Mouse (Mus musculus): Measurements from ENCODE around the gene Spag9.

Spag9 gene

DNA sequence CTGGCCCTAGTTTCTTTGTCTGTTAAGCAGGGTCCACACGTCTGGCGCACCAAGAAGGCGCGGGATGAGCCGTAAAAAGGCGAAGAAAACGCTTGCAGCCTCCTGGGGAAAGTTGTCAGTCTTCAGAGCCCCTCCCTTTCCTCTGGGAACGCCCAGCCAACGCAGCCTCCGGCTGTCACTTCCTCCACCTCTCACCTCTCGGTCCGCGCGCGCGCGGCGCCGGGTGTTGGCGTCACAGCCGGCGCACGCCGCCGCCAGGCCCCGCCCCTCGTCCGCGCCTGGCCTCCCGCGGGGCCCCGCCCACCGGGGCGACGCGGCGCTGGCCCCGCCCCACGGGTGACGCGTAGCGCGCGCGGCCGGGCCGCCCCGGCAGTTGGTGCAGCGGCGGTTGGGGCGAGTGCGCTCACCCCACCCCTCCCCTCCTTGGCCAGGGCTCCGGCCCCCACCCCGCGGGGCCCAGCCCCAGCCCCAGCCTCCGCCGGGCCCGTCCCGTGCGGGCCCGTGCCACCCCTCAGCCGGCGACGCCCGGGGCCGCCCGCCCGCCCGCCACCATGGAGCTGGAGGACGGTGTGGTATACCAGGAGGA, at the start of gene Spag9:
Spag9 (plus strand) TSS at position 372 of the 586 bp plus-strand sequence.
- DNase-seq, result peak; percentile 96

DNA sequence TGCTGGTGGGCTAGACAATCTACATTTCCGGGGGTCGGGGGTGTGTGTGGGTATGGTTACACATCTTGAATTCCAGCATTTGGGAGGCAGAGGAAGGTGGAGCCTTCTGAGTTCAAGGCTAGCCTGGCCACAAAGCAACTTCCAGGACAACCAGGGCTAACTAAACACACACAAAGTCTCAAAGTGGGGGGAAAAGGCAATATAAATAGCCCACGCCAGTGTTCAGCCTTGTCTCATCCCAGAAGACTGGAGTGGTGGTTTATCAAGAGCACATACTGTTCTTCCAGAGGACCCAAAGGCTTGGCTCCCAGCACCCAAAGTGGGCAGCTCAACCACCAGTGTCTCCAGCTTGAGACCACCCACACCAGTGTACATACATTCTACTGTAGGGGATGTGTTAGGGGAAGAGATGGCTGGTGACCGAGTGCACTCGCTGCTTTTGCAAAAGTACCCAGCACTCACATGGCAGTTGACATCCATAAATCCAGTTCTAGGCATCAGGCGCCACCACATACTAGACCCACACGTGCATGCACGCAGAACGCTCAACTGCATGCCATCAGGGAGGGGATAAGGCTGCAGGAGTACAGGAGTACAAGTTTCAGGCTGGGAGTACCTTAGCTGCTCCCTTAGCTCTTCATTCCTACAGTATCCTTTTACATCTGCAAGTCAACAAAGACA, 46.9 kb upstream of the Spag9 start:
- DNase-seq, result no peak

DNA sequence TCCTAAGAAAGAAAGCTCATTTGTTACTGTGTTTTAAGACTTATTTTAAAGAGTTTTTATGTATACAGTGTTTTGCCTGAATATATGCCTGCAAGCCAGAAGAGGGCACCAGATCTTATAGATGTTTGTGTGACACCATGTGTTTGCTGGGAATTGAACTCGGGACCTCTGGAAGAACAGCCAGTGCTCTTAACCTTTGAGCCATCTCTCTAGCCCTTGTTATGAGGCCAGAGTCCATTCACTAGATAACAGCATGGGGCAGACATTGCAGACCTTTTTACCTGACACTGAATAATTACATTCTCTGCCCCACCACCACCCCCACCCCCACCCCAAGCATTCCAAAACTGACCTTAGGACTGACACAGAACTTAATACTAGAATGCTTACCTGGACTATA, 45.8 kb upstream of the Spag9 start:
- DNase-seq, result no peak

DNA sequence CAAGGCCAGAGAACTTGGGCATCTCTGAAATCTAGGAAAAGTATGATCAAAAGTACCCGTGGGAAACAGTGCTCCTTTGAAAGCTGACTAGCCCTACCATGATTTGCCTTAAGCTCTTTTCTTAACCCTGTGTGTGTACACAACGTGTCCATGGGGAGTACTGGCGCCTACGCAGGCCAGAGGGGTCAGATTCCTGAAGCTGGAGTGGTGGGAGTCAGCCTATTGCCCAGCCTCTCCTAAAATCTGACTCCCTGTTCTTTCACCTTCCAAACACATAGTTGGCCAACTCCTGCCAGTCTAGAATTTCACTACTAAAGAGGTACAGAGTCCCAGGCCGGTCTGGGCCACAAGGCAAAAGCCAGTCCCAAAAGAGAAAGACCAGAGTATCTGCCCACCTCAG, 43.5 kb upstream of the Spag9 start:
- DNase-seq, result no peak

DNA sequence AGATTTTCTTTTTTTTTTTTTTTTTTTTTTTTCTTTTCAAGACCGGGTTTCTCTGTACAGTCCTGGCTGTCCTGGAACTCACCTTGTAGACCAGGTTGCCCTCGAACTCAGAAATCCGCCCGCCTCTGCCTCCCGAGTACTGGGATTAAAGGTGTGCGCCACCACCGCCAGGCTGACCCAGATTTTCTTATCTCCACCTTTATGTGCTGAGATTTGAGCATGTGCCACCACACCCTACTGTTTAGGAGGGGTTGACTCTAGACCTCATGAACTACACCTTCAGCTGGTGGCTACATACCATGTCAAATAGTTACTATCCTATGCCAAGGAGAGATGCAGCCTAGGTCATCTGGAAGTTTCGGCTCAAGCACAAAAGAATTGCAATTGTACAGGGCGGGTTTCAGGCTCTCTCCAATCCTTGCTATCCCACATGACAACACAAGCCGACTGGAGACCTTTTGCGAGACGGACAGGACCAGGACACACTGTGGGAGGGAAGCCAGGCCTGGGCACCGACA, 41.1 kb upstream of the Spag9 start:
- no peak for DNase-seq

DNA sequence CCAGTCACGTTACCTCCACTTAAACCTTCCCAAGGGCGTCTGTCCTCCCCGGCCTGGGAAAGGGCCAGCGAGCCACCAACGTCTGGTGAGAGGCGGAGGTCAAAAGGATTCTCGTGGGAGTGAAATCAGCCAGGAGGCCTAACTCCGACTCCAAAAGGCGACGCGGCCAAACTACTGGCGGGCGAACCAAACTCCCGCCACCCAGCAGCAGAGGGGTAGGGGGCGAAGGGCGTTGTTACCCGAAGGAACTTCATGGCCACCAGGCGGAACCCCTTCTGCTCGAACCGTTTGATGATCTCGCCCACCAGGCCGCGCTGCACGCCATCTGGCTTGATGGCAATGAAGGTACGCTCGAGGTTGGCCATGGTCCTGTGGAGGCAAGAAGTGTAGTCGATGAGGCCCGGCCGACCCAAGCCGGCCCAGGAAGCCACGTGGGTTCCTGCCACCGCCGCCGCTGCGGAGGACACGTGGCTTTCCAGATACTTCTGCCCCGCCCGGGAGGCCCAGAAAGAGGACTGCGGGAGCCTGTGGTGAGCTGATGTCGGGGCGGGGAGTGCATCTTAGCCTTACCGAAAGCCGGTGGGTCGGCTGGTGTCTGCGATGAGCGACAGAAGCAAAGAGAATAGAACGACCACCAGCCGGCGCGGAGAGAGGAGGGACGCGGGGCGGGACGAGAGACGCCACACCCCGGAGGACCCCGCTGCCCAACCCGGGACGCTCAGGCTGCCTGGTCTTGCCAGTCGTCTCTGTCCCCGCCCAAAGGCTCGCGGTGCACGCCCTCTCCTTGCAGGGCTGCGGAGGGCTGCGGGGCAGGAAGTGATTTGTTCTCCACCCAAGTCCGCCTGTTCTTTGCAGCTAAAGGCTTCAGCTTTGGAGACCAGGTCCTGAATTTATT, 40.4 kb upstream of the Spag9 start:
- peak; percentile 93 for DNase-seq

DNA sequence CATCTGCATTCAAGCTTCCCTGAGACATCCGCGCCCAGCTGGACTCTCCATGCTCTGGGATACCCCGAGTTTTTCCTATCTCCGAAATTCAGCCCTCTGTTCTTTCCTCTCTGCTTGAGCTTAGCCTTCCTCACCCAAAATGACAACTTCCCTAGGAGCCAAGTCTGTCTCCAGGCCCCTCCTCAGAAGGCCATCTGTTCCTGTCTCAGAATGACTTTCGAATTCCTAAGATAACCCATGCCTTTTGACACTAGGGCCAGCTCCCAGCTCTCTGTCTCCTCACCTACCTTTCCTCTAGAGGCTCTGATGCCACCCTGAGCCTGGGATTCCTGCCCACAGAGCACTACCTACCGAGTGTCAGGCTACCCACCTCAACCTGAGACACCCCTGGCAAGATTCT, 39.7 kb upstream of the Spag9 start, which contains the start of gene Nme2:
Nme2 (minus strand) TSS at position 101 of the 400 bp plus-strand sequence.
- DNase-seq, result no peak

DNA sequence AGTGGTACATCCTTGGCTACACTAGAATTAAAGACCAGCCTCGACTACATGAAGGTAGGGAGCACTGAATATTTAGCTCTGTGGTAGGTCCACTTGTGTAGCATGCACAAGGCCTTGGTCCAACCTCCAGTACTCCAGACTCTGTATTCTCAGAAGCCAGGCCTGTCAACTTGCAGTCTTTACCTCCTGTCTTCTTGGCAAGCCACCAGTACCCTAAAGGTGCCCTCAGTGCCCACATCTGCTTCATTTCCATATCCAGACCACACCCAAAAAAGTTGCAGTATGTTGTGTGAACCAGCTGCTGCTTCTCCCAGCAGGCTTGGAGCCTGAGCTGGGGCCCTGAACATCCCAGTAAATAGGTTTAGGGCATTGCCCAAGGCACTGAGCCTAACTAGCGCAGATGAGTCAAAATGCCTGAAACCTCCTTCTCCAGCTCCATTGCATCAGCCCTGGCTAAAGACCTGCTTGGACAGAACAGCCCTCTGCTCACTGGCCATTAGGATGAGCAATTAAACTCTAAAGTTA, 38.8 kb upstream of the Spag9 start:
- no peak for DNase-seq

DNA sequence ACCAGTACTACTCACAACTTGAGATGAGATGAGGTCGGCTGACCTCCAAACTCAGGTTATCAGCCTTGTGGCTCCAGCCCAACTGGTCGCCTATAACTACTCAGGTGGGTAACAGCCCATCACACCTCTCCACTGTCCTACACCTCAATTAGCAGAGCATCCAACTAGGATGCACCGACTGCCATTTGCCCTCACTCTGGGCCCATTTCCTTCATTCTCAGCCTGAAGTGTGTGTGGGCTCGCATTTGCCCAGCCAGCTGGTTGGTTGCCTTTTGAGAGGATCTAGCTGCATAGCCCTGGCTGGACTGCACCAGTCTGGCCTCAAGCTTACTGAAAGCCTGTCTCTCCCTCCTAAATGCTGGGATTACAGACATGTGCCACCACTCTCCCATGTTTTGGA, 38.1 kb upstream of the Spag9 start:
- no peak for DNase-seq

DNA sequence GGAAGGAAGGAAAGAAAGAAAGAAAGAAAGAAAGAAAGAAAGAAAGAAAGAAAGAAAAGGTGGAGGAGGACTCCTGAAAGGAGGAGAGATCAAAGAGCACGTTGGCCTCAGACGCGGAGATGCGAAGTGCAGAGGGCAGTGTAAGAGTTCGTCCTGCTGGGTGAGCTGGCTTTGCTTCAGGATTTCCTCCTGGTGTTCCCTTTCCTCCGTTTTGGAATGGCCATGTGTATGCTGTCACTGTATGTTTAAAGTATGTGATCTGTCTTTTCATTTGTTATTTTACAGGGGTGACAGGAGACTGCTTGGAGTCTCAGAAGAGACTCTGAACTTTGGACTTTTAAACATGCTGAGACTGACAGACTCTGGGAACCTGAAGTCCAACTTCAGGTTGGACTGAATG, 34.4 kb upstream of the Spag9 start:
- no peak for DNase-seq

DNA sequence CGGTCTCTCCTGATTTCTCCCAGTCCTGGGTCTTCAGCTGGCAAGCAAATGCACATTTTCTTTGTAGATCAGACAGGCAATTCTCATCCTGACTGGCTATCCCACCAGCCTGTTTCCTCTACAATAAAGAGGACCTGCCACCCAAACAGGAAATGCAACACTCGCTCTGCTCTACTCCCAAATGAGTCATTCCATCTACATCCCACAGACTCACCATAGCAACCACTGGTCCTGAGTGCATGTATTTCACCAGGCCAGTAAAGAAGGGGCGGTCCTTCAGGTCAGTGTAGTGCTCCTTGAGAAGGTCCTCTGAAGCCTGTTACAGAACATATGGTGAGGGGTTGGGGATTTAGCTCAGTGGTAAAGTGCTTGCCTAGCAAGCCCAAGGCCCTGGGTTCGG, 32.9 kb upstream of the Spag9 start:
- no peak for DNase-seq

DNA sequence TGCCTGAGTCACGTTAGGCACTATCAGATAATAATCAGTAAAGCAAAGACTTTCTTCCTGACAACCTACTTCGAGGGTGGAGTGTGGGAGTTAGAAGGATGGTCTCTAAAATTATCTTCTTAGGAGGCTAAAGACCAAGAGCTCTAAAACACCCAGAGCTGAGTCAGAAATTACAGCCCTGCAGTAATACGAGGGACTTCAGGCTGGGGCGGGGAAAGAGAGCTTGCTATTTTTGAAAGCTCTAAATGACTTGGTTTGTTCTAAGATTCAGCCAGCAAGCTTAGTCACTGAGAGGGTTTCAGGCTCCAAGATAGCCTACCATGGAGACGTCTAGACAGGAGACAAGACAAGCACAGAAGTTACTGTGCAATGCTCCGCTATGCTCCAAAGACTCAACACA, 30.5 kb upstream of the Spag9 start:
- DNase-seq, result no peak

DNA sequence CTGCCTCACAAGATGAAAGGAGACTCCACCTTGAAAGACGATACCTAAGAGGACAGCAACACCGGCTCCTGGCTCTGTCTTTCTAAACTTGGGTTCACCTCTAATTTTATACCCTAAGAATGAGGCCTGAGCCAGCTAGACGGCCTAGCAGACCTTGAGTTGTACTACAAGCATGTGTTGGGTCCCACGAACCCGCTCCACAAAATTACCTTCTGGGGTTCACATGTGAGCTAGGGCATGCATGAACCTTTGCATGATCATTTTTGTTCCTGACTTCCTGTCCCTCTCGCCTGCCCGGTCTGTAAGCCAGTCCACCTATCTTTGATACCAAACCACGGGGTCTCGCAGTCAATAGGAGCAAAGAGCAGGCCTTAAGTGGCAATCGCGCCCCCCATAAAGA, 28.5 kb upstream of the Spag9 start:
- DNase-seq, result no peak

DNA sequence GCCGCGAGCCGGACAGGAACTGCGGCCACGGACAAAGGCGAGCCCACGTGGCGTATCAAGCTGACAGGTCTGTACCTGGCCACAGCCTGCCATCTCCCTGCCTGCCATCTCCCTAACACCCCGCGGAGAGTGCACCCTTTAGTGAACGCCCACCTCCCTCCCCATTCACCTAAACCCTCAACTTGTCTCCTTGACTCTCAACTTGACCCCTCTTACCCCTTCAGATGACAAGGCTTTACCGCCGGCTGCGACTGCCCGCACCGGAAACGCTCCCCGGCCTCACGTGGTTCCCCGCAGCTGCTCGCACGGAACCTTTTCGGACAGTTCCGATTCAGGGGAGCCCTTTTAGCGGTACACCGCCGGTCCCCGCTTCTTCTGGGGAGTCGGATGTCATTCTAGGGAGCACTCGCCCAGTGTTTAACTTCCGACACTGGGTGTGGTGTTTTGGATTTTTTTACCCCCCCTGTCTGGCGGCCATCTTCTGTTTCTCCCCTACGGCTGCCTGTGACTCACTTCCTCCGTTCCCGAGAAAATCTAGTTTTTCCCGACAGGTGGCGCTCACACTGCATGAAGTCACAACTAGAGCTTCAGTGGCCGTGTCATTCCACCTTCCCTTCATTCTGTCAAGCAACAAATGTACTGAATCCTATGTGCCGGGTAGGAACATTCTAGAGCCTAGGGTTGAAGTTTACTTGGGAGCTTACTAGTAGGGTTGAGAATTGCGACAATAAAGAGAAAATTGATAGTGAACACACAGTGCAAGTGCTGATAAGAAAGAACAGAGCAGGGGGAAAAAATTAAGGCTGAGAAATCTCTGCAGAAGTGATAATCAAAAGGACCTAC, 27.7 kb upstream of the Spag9 start, which contains the start of the genes Gm20390 and Nme1:
Gm20390 (minus strand) TSS at position 289 of the 843 bp plus-strand sequence.
Nme1 (minus strand) TSS at position 517 of the 843 bp plus-strand sequence.
- DNase-seq, result peak; percentile 100

DNA sequence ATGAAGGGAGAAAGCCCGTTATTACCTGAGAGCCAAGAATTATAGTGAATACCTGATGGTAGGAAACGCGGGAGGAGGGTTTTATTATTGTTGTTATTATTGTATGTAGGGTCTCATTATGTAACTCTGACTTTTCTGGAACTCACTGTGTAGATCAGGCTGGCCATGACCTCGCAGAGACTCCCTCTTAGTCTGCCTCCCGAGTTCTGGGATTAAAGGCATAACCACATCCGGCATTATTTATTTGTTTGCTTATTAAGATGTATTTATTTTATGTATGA, 27.1 kb upstream of the Spag9 start:
- DNase-seq, result no peak

DNA sequence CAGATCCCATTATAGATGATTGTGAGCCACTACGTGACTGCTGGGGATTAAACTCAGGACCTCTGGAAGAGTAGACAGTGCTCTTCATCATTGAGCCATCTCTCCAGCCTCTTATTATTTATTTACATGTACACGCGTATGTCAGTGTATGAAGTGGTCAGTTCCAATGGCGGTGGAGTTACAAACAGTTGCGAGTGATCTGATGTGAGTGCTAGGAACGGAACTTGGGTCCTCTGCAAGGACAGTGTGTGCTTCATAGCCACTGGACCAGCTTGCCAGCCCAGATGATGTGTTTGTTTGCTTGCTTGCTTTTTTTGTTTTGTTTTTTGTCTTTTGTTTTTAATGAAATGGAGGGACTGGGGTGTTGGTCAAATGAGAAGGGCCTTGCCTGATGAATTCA, 26.7 kb upstream of the Spag9 start:
- DNase-seq, result no peak

DNA sequence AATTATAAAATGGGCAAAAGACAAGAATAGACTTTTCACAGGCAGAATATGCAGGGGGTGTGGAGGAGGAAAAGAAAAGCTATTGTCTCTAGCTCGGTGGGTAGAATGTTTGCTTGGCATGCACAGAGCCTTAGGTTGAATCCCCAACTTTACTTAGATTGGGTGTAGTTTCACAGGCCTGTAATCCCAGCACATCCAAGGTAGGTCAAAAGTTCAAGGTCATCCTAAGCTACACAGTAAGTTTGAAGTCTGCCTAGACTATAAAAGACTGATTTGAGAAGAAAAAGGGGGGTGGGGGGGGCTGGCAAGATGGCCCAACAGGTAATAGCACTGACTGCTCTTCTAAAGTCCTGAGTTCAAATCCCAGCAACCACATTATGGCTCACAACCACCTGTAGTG, 26.1 kb upstream of the Spag9 start:
- DNase-seq, result no peak

DNA sequence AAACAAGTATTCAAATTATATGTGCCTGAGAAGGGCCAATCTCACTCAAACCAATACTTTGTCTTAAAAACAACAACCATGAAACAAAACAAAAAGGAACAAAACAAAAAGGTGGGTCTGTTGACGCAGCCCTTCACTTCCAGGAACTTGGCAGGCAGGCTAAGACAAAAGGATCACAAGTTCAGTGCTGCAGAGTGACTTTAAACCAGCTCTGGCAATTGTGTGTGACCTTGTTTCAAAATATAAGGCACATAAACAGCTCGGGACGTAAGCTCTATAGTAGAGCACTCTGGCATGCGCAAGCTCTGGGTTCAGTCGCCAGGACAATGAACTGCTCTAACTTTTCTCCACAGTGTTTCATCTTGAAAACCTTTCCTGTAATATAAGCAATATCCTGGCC, 22.9 kb upstream of the Spag9 start:
- no peak for DNase-seq

DNA sequence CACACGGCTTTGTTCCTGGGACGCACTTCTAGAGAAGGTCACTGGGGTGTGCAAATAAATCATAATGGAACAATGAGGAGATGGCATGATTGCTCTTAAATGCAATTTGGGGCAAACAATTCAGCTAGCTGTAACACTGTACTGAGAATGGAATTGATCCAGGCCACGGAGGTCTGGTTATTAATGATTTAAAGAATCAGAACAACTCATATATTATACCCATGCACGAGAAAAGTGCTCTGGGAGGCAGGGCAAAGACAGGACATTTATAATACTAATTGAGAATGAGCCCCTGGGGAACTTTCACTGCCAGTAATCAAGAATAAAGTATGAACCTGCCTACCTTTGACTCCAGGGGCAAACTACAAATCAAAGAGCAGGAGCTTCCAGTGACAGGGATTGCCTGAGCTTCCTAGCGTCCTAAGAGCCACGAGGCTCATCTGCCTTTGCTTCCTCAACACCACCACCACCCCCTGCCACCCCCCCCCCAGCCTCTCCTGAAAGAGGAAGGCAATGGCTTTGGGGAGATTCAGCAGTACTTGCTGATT, 16.3 kb upstream of the Spag9 start:
- peak; percentile 10 for DNase-seq

DNA sequence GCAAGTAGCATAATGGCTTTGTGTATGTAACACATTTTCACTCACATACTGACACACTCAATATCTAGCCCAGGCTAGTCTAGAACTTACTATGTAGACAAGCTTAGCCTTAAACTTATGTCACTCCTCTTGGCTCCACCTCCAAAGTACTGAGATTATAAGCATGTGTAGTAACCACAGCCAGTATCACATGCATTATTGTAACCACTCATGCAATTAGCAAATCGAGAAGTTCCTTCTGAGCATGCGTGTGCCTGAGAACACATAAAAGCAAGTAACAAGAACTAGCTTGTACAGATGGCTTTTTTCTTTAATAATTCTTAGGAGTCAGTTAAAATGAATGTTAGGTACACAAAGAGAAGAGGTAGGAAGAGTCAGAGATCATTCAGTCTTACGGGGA, 11.3 kb upstream of the Spag9 start:
- no peak for DNase-seq

DNA sequence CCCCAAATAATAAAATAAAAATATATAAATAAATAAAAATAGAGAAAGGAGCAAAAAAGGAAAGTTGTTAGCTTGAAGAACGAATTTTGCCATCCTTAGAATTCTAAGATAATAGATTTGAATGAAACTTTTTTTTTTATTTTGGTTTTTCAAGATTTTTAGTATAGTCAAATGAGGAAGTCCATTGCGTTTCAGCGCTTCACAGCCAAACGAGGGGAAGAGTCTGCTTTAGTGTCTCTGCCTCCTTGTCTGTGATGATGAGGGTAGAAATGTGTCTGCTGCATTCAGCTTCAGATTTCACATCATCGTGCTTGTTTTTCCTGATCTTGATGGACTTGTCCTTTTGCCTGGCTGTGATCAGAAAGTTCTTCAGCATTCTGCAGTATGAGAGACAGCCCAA, 10.6 kb upstream of the Spag9 start:
- no peak for DNase-seq

DNA sequence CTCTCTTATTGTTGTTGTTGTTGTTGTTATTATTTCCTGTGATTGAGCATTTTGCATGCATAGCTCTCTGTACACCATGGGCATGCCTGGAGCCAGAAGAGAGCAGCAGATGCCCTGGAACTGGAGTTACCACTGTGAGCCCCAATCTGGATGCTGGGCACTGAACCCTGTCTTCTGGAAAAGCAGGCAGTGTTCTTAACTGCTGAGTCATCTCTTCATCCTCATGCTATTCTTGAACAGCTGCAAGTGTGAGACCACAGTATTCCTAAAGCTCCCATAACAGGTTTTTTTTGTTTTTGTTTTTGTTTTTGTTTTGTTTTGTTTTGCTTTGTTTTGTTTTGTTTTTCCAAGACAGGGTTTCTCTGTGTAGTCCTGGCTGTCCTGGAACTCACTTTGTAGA, 9.6 kb upstream of the Spag9 start:
- DNase-seq, result no peak

Measured in retina, postnatal 1 day (tissue).